Mouse (Mus musculus) lung, embryonic 14.5 days (tissue): Measurements from ENCODE around the gene Nlgn2. TPM values are rescaled to one million over a fixed set of nuclear protein-coding genes. Genes with fewer than 3 reads are reported as not detected.
"Not testable (repeated sequence)": the region's sequence is repeated elsewhere in the genome, so short reads cannot be mapped to it uniquely, and the experiment has no call there.

Experiments
- ATAC-seq: fragments of 200-750 bp; cut with Nextera tagmentation; 2 replicates; pipeline ENCODE4 v1.8.0; 2017; ENCODE audit warnings: mild to moderate bottlenecking, moderate TSS enrichment, moderate library complexity; ENCODE audit not compliant: insufficient read depth
- DNase-seq: peaks from one replicate; pipeline ENCODE4 v3.0.0-alpha.2; 2015
- H3K27ac ChIP-seq: fragments of 300-500 bp; sonication (generic); 2 replicates; pipeline ENCODE4 v1.5.1; 2014; ENCODE audit warnings: low read depth, mild to moderate bottlenecking, moderate library complexity
- H3K27me3 ChIP-seq: fragments of 300-500 bp; sonication (generic); 2 replicates; pipeline ENCODE4 v1.6.1; 2014; ENCODE audit warnings: low read length, control low read depth; ENCODE audit not compliant: insufficient read depth
- H3K36me3 ChIP-seq: fragments of 300-500 bp; sonication (generic); 2 replicates; pipeline ENCODE4 v1.6.1; 2014; ENCODE audit warnings: control low read depth; ENCODE audit not compliant: insufficient read depth
- H3K4me1 ChIP-seq: fragments of 300-500 bp; sonication (generic); 2 replicates; pipeline ENCODE4 v1.6.1; 2014; ENCODE audit warnings: antibody characterized with exemption, control low read depth; ENCODE audit not compliant: insufficient read depth
- H3K4me2 ChIP-seq: fragments of 300-500 bp; sonication (generic); 2 replicates; pipeline ENCODE4 v1.6.1; 2014; ENCODE audit warnings: mild to moderate bottlenecking
- H3K4me3 ChIP-seq: fragments of 300-500 bp; sonication (generic); 2 replicates; pipeline ENCODE4 v1.5.1; 2014; ENCODE audit warnings: low read depth, low read length
- H3K9ac ChIP-seq: fragments of 300-500 bp; sonication (generic); 2 replicates; pipeline ENCODE4 v1.6.1; 2014
- H3K9me3 ChIP-seq: fragments of 300-500 bp; sonication (generic); 2 replicates; pipeline ENCODE4 v1.6.1; 2016; ENCODE audit warnings: low read depth, low read length, control low read depth
- CTCF ChIP-seq: IDR thresholded peaks from 2 replicates; pipeline ENCODE4 v1.5.1; 2016; ENCODE audit warnings: antibody characterized with exemption, low read depth
- WGBS: fragments of 180-500 bp; shearing (Covaris S2); extraction: QIAGEN DNeasy Blood & Tissue Kit; methylation state at CpG from one replicate; pipeline ENCODE4 v1.1.7; 2014; 5-methylcytosine and 5-hydroxymethylcytosine counted together
- polyA plus RNA-seq: library from polyadenylated mRNA; unstranded; fragments of >200 nt; fragmentation: Nextera tagmentation; extraction: Ambion mirVana; gene quantifications from 2 replicates; pipeline ENCODE4 v1.2.1, GENCODE M21; 2014

Nlgn2 gene
- polyA plus RNA-seq, 1 experiment from 2014 or later = 7.8 TPM

DNA sequence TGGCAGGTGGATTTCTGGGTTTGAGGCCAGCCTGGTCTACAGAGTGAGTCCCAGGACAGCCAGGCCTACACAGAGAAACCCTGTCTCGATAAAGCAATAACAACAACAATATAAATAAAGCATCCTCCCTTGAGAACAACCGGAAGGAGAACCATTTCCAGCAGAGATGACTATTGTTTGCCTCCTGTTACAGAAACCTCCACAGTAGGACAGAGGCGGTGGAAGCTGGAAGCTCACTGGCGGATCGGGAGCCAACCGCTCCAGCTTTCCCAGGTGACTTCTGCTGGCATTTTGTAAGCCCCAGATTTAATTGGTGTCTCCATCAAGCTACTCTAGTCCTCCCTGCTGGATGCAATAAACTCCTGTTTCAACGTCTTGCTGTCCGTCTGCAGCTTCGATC is 28.0 kb upstream of the Nlgn2 start:
- H3K27ac ChIP-seq = no peak overlapping the region
- 79% methylated on average over 9 of the region's 9 CpGs for WGBS

DNA sequence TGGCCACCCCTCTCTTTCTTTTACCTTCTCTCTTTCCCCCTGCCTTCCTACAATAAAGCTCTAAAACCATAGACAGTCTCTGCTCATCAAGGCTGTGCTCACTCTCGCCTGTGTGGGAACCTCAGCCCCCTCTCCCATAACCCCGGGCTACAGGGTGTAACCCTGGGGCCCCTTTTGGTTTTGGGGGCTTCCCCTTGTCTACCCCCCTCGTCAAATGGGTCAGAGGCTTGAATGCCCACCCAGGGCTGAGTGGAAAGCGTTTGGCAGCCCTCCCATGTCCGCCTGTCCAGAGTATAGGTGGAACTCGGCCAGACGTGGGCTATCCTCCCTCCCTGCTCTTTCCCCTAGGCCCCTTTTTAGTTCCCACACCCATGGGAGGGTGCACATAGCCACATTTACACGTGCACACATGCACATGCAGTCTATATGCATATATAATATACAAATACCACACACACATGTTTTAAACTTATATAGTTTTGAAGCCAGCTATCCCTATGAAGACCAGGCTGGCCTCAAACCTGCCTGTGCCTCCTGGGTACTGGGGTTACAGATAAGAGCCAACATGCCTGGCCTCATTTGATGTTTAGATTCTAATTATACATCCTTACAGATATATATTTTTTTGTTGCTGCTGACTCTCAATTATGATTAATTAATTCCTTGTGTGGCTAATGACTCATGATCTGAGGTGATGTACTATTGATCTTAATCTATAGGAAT is 26.7 kb upstream of the Nlgn2 start:
- DNase-seq (no peak), ATAC-seq (no peak)
- no peaks in the 10 kb centered on the region for H3K9me3 ChIP-seq
- no peak overlapping the region for H3K9ac ChIP-seq
- H3K4me2 ChIP-seq = no peak overlapping the region
- no peaks in the 10 kb centered on the region for H3K4me1 ChIP-seq
- WGBS = 40% methylated on average over 8 of the region's 8 CpGs
- no peak for TF ChIP-seq CTCF
- H3K36me3 ChIP-seq = no peaks in the 10 kb centered on the region
- H3K4me3 ChIP-seq = no peak overlapping the region
- H3K27me3 ChIP-seq = peaks cover under 1% of the 10 kb centered on the region; the same call in 1 of the 2 replicates
- H3K27ac ChIP-seq = no peak overlapping the region; the same call in 1 of the 2 replicates

More for the DNA sequence above, 28.0 kb upstream of the Nlgn2 start:
- no peak overlapping the region for H3K9ac ChIP-seq
- H3K4me2 ChIP-seq = no peak overlapping the region
- no peak for ATAC-seq
- no peak overlapping the region for H3K4me3 ChIP-seq
- H3K36me3 ChIP-seq = no peaks in the 10 kb centered on the region
- H3K9me3 ChIP-seq = no peaks in the 10 kb centered on the region
- no peaks in the 10 kb centered on the region for H3K4me1 ChIP-seq
- TF ChIP-seq CTCF = no peak
- DNase-seq = no peak
- no peaks in the 10 kb centered on the region for H3K27me3 ChIP-seq

DNA sequence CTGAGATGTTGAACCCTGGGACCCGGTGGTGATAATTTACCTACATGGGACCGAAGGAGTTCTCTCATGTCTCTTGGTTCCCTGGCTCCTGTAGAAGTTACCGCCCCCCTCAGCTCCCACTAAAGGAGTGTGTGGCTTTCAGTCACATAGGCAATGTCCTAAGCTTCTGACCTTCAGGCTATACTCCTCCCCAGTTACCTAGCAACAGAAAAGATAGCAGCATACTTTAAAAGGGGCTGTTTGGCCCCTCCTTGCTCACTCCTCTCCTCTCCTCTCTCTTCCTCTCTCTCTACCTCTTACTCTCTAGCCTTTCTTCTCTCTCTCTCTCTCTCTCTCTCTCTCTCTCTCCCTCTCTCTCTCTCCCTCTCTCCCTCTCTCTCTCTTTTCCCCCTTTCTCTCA is 26.1 kb upstream of the Nlgn2 start:
- H3K36me3 ChIP-seq, H3K27ac ChIP-seq, H3K4me3 ChIP-seq, H3K4me1 ChIP-seq, H3K27me3 ChIP-seq, H3K4me2 ChIP-seq, DNase-seq, ATAC-seq, H3K9ac ChIP-seq, H3K9me3 ChIP-seq: not testable (repeated sequence)
- WGBS = 54% methylated on average over 3 of the region's 3 CpGs

- Histone ChIP-seq H3K4me1 (no peaks in the 10 kb centered on the region), H3K27ac (peak within 1 kb of the TSS; percentile 63), H3K27me3 (peaks cover 12% of the 10 kb centered on the region), H3K4me3 (peak within 1 kb of the TSS; percentile 31), H3K4me2 (peak within 1 kb of the TSS; percentile 53), H3K9ac (peak within 1 kb of the TSS; percentile 50), H3K9me3 (no peaks in the 10 kb centered on the region), H3K36me3 (0 out of 2 replicates have a peak, but pooled peaks cover 3% of the 10 kb centered on the region)
- ATAC-seq (peak; percentile 59), DNase-seq (peak; percentile 70)
- TF ChIP-seq CTCF = no peak
- WGBS = 14% methylated on average over 30 of the region's 30 CpGs
Measured at GRCm38 (mm10) chr11:69858113-69858998, 20.8 kb upstream of the Nlgn2 start, which contains the start of gene Tnk1. Gene Tnk1, minus strand, starts transcription at chr11:69858730.

GRCm38 (mm10) chr11:69855347-69855746 is 17.8 kb upstream of the Nlgn2 start:
- ATAC-seq (peak; percentile 38; the same call in 1 of the 2 replicates), DNase-seq (no peak)
- Histone ChIP-seq H3K27ac (no peak overlapping the region), H3K9me3 (no peaks in the 10 kb centered on the region), H3K4me1 (no peaks in the 10 kb centered on the region), H3K36me3 (peaks cover 30% of the 10 kb centered on the region), H3K27me3 (peaks cover 12% of the 10 kb centered on the region), H3K4me3 (no peak overlapping the region), H3K4me2 (0 out of 2 replicates have a peak overlapping the region, but pooled peaks have one; percentile 25), H3K9ac (no peak overlapping the region)
- WGBS = 28% methylated on average over 16 of the region's 16 CpGs
- peak; percentile 63 for TF ChIP-seq CTCF

DNA sequence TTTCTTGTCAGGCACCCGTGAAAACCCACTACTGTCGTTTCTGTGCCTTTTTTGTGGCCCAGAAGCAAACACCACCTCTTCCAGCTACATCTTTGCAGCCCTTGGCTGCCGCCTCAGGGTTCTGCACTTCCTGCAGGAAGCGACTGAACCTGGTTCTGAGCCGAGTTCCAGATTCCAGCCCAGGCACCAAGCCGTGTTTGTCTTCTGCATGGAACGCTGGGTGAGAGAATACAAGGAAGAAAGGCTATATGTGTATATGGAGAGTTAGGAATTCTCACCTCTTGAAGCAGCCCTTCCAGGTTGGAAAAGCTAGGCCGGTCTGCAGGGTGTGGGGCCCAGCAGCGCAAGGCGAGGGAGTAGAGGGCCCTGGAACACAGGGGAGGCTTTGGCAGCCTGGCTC is 17.1 kb upstream of the Nlgn2 start:
- Histone ChIP-seq H3K36me3 (peaks cover 36% of the 10 kb centered on the region), H3K27ac (no peak overlapping the region), H3K4me1 (no peaks in the 10 kb centered on the region), H3K4me2 (no peak overlapping the region), H3K9ac (no peak overlapping the region), H3K4me3 (no peak overlapping the region), H3K9me3 (no peaks in the 10 kb centered on the region), H3K27me3 (peaks cover 12% of the 10 kb centered on the region)
- no peak for TF ChIP-seq CTCF
- 76% methylated on average over 10 of the region's 10 CpGs for WGBS
- DNase-seq (no peak), ATAC-seq (no peak)

DNA sequence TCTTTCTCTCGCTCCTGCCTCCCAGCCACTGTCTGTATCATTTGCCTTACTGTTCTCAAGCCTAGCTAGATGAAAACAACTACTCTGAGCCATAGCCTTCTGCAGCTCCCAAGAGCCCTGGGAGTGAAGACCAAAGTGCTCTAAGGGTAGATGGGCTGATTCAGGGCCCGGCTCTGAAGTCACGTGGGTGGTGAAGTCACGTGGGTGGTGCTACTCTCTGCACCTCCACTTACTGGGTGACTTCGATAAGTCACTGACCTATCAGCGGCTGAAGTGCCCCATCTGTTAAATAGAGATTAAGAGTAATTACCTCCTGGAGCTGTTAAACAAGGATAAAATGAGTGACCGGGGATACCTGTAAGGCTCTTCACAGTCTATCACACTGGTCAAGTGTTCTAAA is 16.4 kb upstream of the Nlgn2 start:
- Histone ChIP-seq H3K9me3 (no peaks in the 10 kb centered on the region), H3K4me3 (no peak overlapping the region), H3K4me2 (no peak overlapping the region), H3K4me1 (no peaks in the 10 kb centered on the region), H3K27ac (no peak overlapping the region; the same call in 1 of the 2 replicates), H3K9ac (no peak overlapping the region), H3K27me3 (peaks cover 8% of the 10 kb centered on the region), H3K36me3 (peaks cover 43% of the 10 kb centered on the region)
- TF ChIP-seq CTCF = no peak
- peak; percentile 41; the same call in 1 of the 2 replicates for ATAC-seq
- 55% methylated on average over 7 of the region's 7 CpGs for WGBS
- no peak for DNase-seq
